Mouse (Mus musculus) frontal cortex, postnatal 25 days (tissue): ENCODE results near the gene Slc7a10.

Experiments used
- DNase-seq, 2 experiments: peaks; one replicate each; pipeline ENCODE4 v3.0.0; 2022; ENCODE audit warnings: low spot score in 2 of 2

The Slc7a10 gene

GRCm38 (mm10) chr7:35172519-35172918 is 13.7 kb upstream of the Slc7a10 start:
- DNase-seq = no peak

- DNase-seq = no peak
Measured at GRCm38 (mm10) chr7:35175533-35175932, 10.7 kb upstream of the Slc7a10 start.

GRCm38 (mm10) chr7:35176412-35177381 is 9.5 kb upstream of the Slc7a10 start:
- DNase-seq = no peak

GRCm38 (mm10) chr7:35184833-35185724 is 1.1 kb upstream of the Slc7a10 start:
- no peak for DNase-seq

- DNase-seq = no peak
Measured at GRCm38 (mm10) chr7:35189699-35190098, 3.5 kb downstream of the Slc7a10 start.

- DNase-seq = no peak
Measured at GRCm38 (mm10) chr7:35191276-35191675, 5.1 kb downstream of the Slc7a10 start.

- no peak for DNase-seq
Measured at GRCm38 (mm10) chr7:35197022-35197421, 10.8 kb downstream of the Slc7a10 start.

GRCm38 (mm10) chr7:35198981-35199754 is 13.0 kb downstream of the Slc7a10 start:
- no peak for DNase-seq

- DNase-seq = no peak
Measured at GRCm38 (mm10) chr7:35199755-35200154, 13.6 kb downstream of the Slc7a10 start.

GRCm38 (mm10) chr7:35211791-35212190 is 25.6 kb downstream of the Slc7a10 start:
- no peak for DNase-seq

GRCm38 (mm10) chr7:35214442-35215222 is 28.4 kb downstream of the Slc7a10 start:
- no peak for DNase-seq

- peak in 1 of 2 experiments; percentile 50 for DNase-seq
Measured at GRCm38 (mm10) chr7:35215225-35215624, 29.0 kb downstream of the Slc7a10 start, which contains the start of gene Lrp3. Gene Lrp3, minus strand, starts transcription at chr7:35215498.

- DNase-seq = no peak
Measured at GRCm38 (mm10) chr7:35215731-35216130, 29.5 kb downstream of the Slc7a10 start.

GRCm38 (mm10) chr7:35220694-35221365 is 34.6 kb downstream of the Slc7a10 start:
- no peak for DNase-seq

- DNase-seq = no peak
Measured at GRCm38 (mm10) chr7:35230333-35230732, 44.1 kb downstream of the Slc7a10 start.

GRCm38 (mm10) chr7:35232796-35233455 is 46.7 kb downstream of the Slc7a10 start:
- no peak for DNase-seq

GRCm38 (mm10) chr7:35233861-35234260 is 47.7 kb downstream of the Slc7a10 start:
- DNase-seq = no peak

GRCm38 (mm10) chr7:35234361-35235245 is 48.4 kb downstream of the Slc7a10 start:
- peak; percentile 100 for DNase-seq
